8 mouse cellular contexts compared by ENCODE assay signal in the genomic region with DNA sequence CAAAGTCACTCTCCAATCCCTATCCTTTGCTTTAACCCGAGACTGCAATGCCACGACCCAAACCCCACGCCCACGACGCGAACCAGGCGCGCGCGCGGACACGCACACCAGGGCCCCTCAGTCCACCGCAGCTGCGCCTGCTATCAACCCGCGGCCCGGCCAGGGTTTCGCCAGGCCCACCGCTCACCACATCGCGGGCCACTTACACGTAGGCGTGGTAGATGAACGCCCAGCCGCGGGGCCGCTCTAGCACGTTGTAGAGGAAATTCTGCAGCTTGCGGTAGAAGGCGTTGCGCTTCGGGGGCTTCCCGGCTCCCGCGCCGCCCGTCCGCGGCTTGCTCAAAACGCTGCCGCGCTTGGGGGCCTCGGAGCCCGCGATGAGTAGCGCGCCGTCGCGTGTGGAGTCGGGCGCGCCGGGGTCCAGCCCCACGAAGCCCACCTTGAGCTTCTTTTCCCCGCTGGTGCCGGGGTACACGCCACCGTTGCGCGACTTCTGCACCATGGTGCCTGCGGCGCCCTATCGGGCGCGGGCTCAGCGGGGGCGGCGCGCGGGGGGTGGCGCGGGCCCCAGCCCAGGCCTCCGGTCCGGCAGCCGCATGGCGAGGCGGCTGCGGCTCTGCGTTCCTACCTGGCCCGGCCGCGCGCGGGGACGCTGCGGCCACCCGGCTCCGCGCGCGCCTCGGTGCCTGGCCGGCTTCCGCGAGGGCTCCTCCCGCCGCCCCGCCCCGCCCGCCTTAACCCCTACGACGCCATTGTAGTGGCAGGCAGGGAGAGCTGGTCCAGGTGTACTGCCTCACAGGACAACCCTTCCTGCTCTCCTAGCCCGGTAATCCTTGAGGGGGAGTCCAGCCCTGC. TPM values are rescaled to one million over a fixed set of nuclear protein-coding genes. Genes with fewer than 3 reads are reported as not detected.
DNase-seq lines count a peak whose midpoint lies in the region; ATAC-seq and TF ChIP-seq lines count a peak whose summit lies in the region.

A gene (minus strand): TSS at position 710 of the 855 bp plus-strand sequence.

- peaks cover 12% of the 10 kb centered on the region for H3K4me1 ChIP-seq in heart, embryonic 10.5 days
- peaks cover 11% of the 10 kb centered on the region for H3K4me1 ChIP-seq in embryonic facial prominence, embryonic 13.5 days
- H3K4me1 ChIP-seq in olfactory bulb, adult 2 months (ENCODE audit: control insufficient read depth, insufficient read depth, low read length): peaks cover 27% of the 10 kb centered on the region

- TF ChIP-seq POLR2A in olfactory bulb, adult 2 months (IDR thresholded peaks at IDR 0.05; ENCODE audit: insufficient read depth, low read depth, low read length): peak; percentile 30; the same call in 1 of the 2 replicates

- ATAC-seq in embryonic facial prominence, embryonic 13.5 days (ENCODE audit: insufficient number of reproducible peaks, insufficient read depth, low FRiP score, low TSS enrichment, low read depth): no peak

- H3K27ac ChIP-seq in heart, embryonic 10.5 days: no peak within 1 kb of the TSS
- no peak within 1 kb of the TSS for H3K27ac ChIP-seq in embryonic facial prominence, embryonic 13.5 days
- peak within 1 kb of the TSS; percentile 84 for H3K27ac ChIP-seq in olfactory bulb, adult 2 months (ENCODE audit: insufficient read depth, low read depth, low read length)

- DNase-seq in heart, embryonic 10.5 days (ENCODE audit: low spot score): no peak
- DNase-seq in heart, postnatal 14 days: no peak
- DNase-seq in ES-CJ7 (ENCODE audit: low read depth, low spot score): peak; percentile 37
- peak in 1 of 2 experiments; percentile 53 for DNase-seq in left cerebral cortex, postnatal 14 days (ENCODE audit: low spot score in 2 of 2)
- no peak for DNase-seq in c-Kit-positive CD71-positive TER-119-positive erythroid progenitor cells, embryonic 14.5 days (ENCODE audit: low spot score)
- no peak for DNase-seq in urinary bladder, adult 2 months (ENCODE audit: low spot score)

- no peaks in the 10 kb centered on the region for H3K36me3 ChIP-seq in heart, embryonic 10.5 days
- H3K36me3 ChIP-seq in embryonic facial prominence, embryonic 13.5 days: no peaks in the 10 kb centered on the region

- 2% methylated on average over 104 of the region's 104 CpGs for WGBS in heart, embryonic 10.5 days
- under 1% methylated on average over 85 of the region's 104 CpGs for WGBS in embryonic facial prominence, embryonic 13.5 days
- under 1% methylated on average over 104 of the region's 104 CpGs for WGBS in olfactory bulb, adult 2 months

- H3K4me2 ChIP-seq in embryonic facial prominence, embryonic 13.5 days: peak within 1 kb of the TSS; percentile 78

- H3K4me3 ChIP-seq in heart, embryonic 10.5 days: peak within 1 kb of the TSS; percentile 61
- H3K4me3 ChIP-seq in embryonic facial prominence, embryonic 13.5 days: peak within 1 kb of the TSS; percentile 49
- H3K4me3 ChIP-seq in olfactory bulb, adult 2 months (ENCODE audit: insufficient read depth, low read depth, low read length): peak within 1 kb of the TSS; percentile 90

- no peaks in the 10 kb centered on the region for H3K9me3 ChIP-seq in heart, embryonic 10.5 days
- no peaks in the 10 kb centered on the region for H3K9me3 ChIP-seq in embryonic facial prominence, embryonic 13.5 days

- no peak within 1 kb of the TSS for H3K9ac ChIP-seq in embryonic facial prominence, embryonic 13.5 days

- intact Hi-C loops in heart, postnatal 14 days (cut with DNase I): no loop called here
- intact Hi-C loops in left cerebral cortex, postnatal 14 days (cut with DNase I): no loop called here

- no peak for TF ChIP-seq CTCF in olfactory bulb, adult 2 months (IDR thresholded peaks at IDR 0.05; ENCODE audit: insufficient read depth, low read depth, low read length)

- H3K27me3 ChIP-seq in heart, embryonic 10.5 days (ENCODE audit: insufficient read depth, poor library complexity, severe bottlenecking): peaks cover 86% of the 10 kb centered on the region
- peaks cover 82% of the 10 kb centered on the region for H3K27me3 ChIP-seq in embryonic facial prominence, embryonic 13.5 days

RNA-seq across cellular contexts. Expression of the gene that starts here (rescaled TPM):
- polyA plus RNA-seq in heart, embryonic 10.5 days (2016; fragmentation: Nextera tagmentation; extraction: Ambion mirVana): 0.07 and 0.50 TPM in 2 replicates
- total RNA-seq in heart, postnatal 14 days (2021): under 1 TPM in 1 of 2 experiments, not detected in 1; 0.22 TPM
- 0.59 and 0.63 TPM in 2 replicates for polyA plus RNA-seq in embryonic facial prominence, embryonic 13.5 days (2015; fragmentation: Nextera tagmentation; extraction: Ambion mirVana)
- total RNA-seq in left cerebral cortex, postnatal 14 days (2021): 100 to 1,000 TPM; 179 to 188 TPM
- 209 TPM in 1 of 2 replicates, not detected in the other for polyA plus RNA-seq in olfactory bulb, adult 2 months (2012; ENCODE audit: insufficient read depth, insufficient read length, low replicate concordance, missing spikeins)
- polyA plus RNA-seq in urinary bladder, adult 2 months (2012; rRNA removed): 0.07 and 0.12 TPM in 2 replicates

Comparison
In these comparisons a context has a peak if more than half of its experiments do, and no peak if none do; other contexts are left out.
1. RNA of the gene that starts here (total RNA-seq): 179 to 188 TPM in left cerebral cortex, postnatal 14 days; 0.22 TPM in heart, postnatal 14 days; every median in the first group is over 100 times any median in the second.
2. Peak in every context shown above with its lines, with median percentiles within 50 percentile points of each other: H3K4me3 ChIP-seq.